Mouse (Mus musculus) embryo, embryonic 11.5 days (tissue): ENCODE data around the gene 4933405O20Rik.

Experiments used
- DNase-seq: peaks from one replicate; pipeline ENCODE4 v3.0.0-alpha.2; 2012; ENCODE audit warnings: low read depth, low spot score

The 4933405O20Rik gene

DNA sequence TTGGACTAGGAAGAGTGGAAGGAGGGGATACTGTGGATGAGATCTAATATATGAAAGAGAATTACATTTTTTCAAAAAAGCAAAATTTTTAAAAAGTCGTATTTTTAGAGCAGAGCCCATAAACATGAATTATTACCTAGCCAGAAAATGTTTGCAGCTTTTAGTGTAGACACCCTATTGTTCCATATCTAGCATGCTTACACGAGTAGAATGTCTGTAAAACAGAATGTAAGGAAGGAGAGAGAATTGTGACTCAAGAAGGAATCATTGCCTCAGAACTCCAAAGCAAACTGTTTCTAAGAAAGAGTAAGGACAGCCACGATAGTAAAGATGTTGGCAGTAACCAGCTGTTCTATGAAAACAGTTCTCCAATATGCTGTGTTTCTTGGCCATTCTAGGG is at the start of gene 4933405O20Rik:
4933405O20Rik (plus strand) TSS at position 301 of the 400 bp plus-strand sequence.
- DNase-seq, result no peak

GRCm38 (mm10) chr7:50549572-50549971 is 49.4 kb upstream of the 4933405O20Rik start:
- DNase-seq, result no peak

GRCm38 (mm10) chr7:50551426-50551825 is 47.6 kb upstream of the 4933405O20Rik start:
- no peak for DNase-seq

- no peak for DNase-seq
Observed at GRCm38 (mm10) chr7:50562708-50563107, 36.3 kb upstream of the 4933405O20Rik start.

GRCm38 (mm10) chr7:50573841-50574240 is 25.1 kb upstream of the 4933405O20Rik start:
- no peak for DNase-seq

DNA sequence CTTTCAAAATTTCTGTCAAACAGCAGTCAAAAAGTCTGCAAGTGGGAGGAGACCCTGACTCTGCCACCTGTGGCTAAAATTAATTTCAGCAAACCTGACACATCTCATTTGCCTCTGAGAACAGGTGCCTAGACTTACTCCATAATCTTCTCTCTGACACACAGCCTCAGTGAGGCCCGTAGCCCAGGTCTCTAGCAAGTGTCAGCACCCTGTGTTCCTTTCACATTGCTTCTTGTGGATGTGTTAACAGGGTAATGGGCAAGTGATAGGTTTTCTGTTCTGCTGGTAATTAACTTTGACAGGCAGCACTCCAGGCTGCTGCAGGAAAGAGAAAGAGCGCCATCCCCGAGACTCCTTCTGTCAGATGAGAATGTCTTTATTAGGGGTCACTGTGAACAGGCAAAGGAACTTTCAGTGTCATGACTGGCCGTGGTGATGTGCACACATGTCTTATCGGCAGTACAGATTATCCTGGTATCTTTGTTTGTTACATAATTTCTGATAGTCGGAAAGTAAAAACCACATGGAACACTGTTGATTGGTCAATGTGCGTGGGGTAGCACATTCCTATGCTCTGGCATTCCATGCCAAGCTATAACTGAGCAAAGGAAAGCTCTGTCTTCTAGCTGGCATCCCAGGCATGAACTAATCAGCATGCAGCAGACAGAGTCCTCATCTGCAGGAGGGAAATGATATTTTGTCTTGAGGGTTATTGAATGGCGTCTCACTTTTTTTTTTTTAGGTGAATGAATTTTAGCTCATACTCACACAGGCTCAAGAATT is 10.2 kb upstream of the 4933405O20Rik start:
- no peak for DNase-seq

GRCm38 (mm10) chr7:50614101-50614500 is 15.1 kb downstream of the 4933405O20Rik start:
- no peak for DNase-seq

- DNase-seq, result no peak
Observed at GRCm38 (mm10) chr7:50629186-50629585, 30.2 kb downstream of the 4933405O20Rik start.

DNA sequence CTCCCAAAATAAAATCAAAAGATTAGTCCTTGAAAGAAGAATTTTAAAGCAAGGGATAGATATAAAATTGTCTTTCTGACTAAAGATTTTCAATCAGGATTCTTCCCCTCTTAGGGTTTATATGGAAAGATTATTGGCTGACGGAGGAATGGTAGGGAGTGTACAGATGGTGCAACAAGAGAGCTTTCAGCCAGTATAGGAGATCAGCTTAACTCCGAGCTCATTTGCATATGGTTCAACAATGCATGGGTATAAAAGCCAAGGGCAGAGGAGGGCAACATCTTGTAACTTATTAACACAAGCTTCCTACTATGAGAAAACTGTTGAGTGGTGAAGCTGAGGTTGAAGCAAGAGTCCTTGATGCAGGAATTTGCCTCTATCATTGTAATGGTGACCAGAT is 34.2 kb downstream of the 4933405O20Rik start:
- DNase-seq, result no peak
